Mouse (Mus musculus): ENCODE measurements around the gene Osgep.
A peak's percentile ranks its signal among the peaks of the same experiment; 100 is the strongest.
"Not testable (repeated sequence)": the region's sequence is repeated elsewhere in the genome, so short reads cannot be mapped to it uniquely, and the experiment has no call there.

The Osgep gene

DNA sequence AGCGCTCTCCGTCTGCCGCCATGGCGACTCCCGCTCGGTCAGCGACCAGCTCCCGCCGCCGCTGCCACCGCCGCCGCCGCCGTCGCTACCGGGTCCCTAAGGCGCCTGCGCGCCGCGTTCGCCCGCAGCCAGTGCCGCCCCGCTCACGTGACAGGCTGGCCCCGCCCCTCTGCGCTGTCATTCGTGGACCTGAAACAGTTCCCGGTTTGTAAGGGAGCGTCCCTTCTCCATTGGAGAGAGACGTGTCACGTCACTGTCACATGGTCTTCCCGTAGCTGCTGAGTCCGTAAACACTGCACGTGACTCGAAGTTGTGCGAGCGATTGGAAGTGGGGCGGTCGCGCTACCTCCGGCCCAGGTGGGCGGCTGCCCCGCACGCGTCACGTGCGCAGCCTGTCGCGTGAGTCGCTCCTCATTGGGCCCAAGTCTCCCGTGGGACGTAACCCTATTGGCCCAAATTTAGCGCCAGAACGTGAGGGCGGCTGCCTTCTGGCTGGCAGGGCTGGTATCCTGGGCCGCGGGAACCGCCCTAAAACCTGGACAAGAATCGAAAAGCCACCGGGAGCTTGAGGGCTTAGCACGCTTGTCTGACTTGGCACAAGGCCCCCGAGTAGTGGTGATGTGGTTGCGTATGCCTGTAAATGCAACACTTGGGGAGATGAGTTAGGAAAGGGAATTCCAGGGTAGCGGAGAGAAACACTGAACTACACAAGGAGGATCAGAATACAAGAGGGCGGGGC lies 6.2 kb upstream of the Osgep start, which contains the start of the genes Pip4p1 and Pnp:
Pip4p1 (minus strand) TSS at position 103 of the 739 bp plus-strand sequence.
Pnp (plus strand) TSS at position 329 of the 739 bp plus-strand sequence.
- DNase-seq = peak; percentile 100

- DNase-seq = peak; percentile 86
Observed at GRCm38 (mm10) chr14:50930377-50930753, 5.7 kb upstream of the Osgep start.

DNA sequence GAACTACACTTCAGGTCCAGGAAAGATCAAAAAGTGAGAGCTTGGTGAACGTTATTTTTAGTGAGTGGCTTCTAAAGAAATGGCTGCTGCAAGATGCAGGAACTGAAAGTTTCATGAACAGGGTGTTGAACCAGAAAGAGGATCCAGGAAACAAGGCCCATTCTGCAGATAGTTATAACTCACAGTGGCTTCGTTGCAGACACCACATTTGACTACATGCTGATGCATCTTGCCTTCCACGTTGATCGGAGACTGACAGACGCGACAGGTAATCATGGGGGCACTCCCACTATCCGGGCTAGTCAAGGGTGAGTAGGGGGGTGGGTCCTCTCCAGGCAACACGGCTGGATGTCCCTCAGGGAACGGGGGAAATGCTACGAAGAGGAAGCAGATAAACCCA lies 5.3 kb upstream of the Osgep start:
- DNase-seq = no peak

DNA sequence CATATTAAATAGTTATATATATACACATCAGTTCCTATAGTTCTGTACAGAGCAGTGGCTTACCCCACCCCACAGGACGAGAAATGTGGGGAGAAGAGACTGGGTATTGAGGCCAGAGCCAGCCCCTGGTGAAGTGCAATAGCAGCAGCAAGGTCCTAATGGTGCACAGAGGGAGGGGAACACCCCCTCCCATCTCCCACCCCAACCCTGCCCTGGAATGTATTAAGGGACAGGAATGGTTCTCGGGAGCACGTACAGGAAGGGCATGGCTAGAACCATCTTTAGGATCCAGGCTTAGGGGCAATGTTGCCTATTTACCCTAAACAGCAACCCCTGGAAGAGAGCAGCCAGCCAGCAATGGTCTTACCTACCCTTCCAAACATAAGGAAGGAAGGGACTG lies 2.7 kb upstream of the Osgep start:
- no peak for DNase-seq

DNA sequence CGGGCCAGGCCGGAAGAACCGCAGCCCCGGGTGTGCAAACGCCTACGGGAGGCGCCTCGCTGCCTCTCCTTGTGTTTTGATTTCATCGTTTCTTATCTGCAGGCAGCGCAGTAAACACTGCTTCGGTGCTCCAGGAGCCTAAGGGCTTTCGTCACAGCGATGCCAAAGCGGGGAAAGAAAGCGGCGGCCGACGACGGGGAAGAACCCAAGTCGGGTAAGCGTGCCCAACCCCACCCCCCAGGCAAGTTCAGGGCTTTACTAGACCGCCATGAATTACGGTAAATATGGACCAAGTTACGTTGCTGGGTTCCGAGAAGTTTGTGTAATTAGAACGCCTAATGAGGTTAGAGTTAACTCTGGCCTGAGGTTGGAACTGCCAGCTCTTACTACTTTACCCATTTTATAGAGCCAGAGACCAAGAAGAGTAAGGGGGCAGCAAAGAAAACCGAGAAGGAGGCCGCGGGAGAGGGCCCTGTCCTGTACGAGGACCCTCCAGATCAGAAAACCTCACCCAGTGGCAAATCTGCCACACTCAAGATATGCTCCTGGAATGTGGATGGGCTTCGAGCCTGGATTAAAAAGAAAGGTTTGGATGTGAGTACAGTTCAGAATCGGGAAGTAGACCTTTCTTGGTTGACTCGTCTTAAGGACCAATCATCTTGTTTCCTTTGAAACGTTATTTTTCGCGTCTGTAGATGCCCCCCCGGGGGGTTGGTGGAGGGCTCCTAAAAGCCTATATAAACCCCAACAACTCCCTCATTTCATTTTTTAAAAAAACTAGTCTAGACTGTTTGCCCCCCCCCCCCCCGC lies 623 bp upstream of the Osgep start:
- DNase-seq = peak; percentile 48

GRCm38 (mm10) chr14:50923437-50923836 lies 1.3 kb downstream of the Osgep start:
- not testable (repeated sequence) for DNase-seq

DNA sequence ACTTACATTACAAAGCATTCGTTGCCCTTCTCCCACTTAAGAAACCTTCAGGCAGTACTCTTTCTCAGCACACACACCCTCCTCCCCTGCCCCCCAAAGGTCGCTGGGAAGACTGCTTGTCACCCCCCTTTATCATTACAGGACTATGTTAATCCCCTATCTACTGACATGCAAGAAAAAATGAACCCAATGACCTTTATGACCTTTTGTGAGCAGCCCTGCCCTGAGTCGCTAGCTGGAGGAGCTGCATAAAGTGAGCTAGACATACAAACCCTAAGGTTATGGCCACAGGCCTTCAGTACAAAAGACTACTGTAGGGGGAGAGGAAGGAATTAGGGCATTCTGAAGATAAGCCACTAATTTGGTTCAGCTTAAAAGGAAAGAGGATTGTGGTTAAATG lies 13.3 kb downstream of the Osgep start:
- DNase-seq = no peak

- DNase-seq = no peak
Observed at GRCm38 (mm10) chr14:50908126-50908525, 16.6 kb downstream of the Osgep start.

- not testable (repeated sequence) for DNase-seq
Observed at GRCm38 (mm10) chr14:50905327-50905726, 19.4 kb downstream of the Osgep start.

GRCm38 (mm10) chr14:50904828-50905129 lies 19.9 kb downstream of the Osgep start:
- no peak for DNase-seq

- peak; percentile 75 for DNase-seq
Observed at GRCm38 (mm10) chr14:50903973-50904827, 20.5 kb downstream of the Osgep start.

DNA sequence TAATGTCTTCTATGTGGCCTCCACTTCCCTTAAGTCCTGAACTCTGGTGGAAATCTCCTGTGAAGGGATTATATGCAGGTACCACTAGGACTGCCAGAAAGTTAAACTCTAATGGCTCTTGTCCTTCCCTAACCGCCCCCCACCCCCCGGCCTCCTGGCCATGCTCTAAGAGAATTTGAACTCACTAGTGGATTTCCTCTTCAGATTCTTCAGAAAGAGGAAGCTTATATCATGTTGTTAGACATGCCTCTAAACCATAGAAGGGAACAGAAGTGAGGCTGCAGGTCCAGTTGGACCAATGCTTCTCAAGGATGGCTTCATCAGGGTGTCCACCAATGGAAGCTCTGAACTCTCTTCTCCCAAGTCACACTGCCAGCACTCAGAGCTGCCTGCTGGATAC lies 26.7 kb downstream of the Osgep start:
- not testable (repeated sequence) for DNase-seq

DNA sequence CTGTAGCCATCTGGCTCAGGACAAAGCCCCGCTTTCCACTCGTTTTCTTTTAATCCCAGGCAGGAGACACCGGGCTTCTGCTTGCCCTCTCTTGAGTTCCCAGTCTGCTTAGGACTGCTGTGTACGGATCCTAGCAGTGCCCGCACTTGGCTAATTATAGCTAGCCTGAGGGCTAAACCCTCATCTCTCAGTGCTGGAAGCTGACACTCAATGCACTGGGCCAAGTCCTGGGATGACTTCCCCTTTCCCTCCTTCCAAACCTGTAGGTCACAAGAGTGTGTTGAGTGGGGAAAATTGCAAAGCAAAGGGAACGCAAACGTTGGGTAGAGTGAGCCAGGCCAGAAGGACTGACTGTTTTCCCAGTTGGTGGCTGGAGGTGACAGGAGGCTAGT lies 27.3 kb downstream of the Osgep start, which contains the start of gene Klhl33:
Klhl33 (minus strand) TSS at position 134 of the 392 bp plus-strand sequence.
- DNase-seq = peak; percentile 71

- DNase-seq = peak; percentile 70
Observed at GRCm38 (mm10) chr14:50896747-50897373, 27.8 kb downstream of the Osgep start.

GRCm38 (mm10) chr14:50895985-50896746 lies 28.5 kb downstream of the Osgep start:
- peak; percentile 92 for DNase-seq

- peak; percentile 57 for DNase-seq
Observed at GRCm38 (mm10) chr14:50895407-50895806, 29.3 kb downstream of the Osgep start.

DNA sequence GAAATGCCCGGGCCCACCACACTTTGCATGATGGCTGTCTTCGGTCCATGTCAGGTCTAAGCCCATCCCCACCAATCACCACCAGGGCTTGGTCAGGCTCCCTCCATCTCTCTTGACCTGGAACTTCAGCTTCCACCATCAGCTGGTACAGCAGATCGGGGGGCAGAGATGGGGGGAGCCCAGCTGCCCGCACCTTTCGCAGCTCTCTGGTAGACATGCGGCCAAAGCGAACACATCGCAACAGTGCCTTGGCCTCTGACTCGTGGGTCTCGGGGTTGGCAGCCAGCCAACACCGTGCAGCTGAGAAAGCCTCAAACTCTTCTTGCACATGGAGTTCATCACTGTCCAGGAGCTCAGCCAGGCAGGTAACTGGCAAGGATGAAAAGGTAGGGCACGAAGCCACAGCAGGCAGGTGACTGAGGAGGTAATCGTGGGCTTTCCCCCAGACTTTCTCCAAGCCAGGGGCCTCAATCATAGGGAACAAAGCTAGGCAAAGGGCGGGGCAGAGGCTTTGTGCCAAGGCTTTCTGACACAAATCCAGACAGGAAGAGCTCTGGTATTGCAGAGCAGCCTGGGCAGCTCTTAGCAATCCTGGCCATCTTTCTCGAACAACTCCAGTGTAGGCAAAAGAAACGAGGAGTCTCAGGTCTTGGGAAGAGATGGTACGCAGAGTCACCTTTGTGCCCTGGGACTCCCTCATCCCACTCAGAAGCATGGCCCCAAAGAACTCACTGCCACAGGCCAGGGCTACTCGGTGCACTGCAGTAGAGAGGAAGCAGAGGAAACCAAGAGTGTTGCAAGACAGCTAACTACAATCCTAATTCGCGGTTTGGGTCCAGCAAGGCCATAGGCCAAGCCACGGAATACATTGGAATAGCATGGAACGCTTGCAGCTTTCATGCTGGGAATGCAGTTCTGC lies 31.9 kb downstream of the Osgep start:
- peak; percentile 52 for DNase-seq

DNA sequence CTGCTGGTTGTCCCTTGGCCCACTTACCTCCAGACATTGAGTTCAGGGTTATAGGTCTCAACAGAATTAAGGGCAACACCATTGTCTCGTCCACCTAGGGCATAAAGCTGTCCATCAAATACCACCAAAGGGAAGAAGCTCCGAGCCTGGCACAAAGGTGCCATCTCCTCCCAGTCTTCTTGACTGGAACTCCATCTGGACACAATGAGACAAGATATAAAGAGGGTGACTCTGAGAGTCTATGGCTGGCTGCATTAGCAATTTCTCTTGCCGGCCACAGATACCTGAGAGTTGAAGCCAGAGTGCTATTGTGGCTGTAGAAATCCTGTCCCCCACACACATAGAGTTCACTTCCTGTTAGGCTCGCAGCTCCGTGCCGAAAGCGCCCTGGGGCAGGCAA lies 32.6 kb downstream of the Osgep start:
- no peak for DNase-seq

DNA sequence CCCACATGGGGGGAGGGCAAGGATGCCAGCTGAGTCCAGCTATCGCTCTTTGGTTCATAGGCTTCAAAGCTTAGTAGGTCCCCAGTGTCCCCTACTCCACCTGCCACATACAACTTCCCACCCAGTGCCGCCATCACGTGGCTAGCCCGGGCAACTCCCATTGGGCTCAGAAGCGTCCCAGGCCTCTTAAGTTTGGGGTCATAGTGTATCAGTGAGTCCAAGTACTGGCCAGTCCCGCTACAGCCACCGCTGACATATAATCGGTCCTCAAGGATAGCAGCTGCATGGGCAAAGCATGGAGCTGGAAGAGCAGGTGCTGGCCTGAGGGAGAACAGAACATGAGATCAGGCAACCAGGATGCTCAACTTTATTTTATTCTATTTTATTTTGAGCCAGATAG lies 33.1 kb downstream of the Osgep start:
- DNase-seq = peak; percentile 20

- DNase-seq = no peak
Observed at GRCm38 (mm10) chr14:50876236-50876950, 48.3 kb downstream of the Osgep start.

Data from cerebellum, adult 9-10 months (tissue).